Mouse (Mus musculus) CD4-positive helper T cell, adult 2 months (primary cell): ENCODE measurements around the gene Hoxa13.

ENCODE experiments used
- DNase-seq: peaks from one replicate; pipeline ENCODE4 v3.0.0-alpha.2; 2012; ENCODE audit warnings: low read depth, missing footprints, low spot score

The Hoxa13 gene

DNA sequence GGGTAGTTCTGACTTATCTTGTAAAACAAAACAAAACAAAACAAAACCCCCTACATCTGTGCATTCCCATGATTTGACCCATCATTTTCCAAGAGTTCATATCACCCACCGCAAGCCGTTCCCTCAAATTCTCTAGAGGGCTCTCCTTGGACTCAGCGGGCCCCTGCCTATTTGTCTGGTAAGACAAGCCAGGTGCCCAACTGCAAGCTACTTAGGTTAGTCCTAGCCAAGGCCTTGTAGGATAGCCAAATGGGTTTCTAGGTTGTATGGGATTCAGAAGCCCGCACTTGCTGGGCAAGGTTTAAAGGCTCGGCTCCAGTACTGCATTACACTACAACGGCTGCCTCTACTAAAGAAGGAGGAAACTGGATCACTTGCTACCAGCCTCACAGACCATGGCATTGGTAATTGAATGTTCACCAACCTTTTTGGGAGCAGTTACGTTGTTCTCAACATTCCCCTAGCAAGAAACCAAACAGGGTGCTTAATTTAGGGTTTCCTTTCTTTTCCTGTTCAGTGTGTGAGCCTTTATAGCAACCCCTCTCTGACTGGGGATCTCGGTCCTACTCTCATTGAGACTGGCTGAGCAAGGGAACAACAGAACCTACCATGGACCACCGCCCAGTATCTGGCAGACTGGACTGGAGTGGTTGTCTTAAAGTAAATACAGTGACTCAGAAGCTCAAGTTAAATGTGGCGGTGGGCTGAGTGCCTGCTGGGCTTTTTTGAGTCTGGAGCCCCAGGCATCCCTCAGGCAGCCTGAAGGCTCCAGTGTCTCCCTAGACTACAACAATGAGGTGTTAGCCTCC is 23.1 kb downstream of the Hoxa13 start:
- DNase-seq = no peak

DNA sequence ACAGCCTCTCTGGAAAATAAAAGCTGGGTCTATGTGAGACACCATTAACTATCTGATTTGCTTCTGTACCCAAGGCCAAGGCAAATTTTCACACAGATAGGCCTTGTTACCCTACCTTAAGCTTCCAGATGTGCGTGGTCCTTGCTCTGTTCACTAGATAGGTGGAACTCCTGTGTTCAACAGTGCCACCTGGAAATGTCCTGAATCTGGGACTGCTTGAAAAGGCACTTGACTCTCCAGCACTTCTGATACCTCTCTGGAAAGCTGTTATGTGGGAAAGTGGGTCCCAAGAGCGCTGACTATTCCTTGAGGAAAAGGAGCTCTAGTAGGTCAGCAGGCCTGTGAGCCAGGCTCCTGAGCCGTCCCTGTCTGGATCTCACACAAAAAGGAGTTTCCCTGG is 23.9 kb downstream of the Hoxa13 start:
- no peak for DNase-seq

DNA sequence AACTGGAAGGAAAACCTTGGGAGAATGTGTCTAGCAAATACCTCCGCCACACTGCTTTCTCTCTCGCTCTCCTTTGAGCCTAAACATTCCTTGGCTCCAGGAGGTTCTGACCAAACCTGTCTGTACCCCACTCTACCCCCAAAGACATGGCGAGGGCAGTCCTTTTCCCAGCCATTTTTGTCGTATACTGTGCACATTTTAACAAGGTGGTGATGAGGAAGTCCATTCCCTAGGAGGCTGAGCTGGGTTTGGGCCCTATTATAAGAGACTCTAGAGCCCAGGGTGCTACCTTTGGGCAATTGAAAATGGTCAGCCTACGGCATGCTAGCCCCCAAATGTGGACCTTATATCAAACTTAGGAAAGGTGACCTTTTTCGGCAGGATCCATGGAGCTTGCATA is 24.8 kb downstream of the Hoxa13 start:
- no peak for DNase-seq

DNA sequence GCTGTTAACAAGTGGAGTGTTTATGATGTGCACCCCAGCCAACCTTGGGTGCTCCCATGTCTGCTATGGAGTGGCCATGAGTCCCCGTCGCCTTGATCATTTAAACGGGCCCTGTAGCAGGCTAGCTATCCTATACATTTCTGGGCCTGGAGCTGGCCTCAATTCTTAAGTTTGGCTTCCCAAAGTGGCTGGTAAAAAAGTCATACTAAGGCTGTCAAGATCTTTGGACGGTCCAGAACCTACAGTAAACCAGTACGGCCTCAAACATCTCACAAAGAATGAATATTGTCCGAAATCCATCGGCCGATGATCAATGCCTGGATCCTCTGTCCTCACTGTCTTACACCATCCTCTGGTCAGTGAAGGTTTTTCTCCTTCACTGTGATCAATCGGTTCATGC is 25.4 kb downstream of the Hoxa13 start:
- no peak for DNase-seq

DNA sequence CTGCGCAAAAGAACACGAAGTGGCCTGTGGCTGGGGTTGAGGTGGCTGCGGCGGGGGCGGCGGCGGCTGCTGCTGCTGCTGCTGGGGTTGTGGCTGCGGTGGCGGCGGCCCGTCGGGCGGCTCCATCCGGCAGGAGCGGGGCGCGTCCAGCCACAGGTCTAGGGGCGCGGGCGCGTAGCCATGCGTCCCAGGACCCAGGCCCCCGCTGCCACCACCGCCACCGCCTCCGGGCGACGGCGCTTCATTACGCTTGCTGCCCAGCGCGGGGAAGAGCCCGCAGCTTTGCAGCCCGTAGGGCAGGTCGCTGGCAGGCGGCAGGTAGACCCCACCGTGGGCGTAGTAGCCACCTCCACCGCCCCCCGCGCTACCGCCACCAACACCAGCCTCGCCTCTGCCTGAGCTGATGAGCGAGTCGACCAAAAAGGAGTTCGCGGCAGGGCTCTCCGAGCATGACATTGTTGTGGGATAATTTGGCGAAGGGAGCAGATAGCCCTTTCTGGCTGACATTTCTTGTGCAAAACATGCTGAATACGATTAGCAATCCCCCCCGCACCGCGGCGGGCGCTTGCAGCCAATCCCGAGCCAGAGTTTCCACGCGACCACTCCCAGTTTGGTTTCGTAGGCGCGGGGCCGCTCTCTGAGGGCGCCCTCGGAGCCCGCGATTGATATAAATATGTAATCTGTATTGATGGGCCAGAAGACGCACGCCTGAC is 26.1 kb downstream of the Hoxa13 start:
- no peak for DNase-seq

DNA sequence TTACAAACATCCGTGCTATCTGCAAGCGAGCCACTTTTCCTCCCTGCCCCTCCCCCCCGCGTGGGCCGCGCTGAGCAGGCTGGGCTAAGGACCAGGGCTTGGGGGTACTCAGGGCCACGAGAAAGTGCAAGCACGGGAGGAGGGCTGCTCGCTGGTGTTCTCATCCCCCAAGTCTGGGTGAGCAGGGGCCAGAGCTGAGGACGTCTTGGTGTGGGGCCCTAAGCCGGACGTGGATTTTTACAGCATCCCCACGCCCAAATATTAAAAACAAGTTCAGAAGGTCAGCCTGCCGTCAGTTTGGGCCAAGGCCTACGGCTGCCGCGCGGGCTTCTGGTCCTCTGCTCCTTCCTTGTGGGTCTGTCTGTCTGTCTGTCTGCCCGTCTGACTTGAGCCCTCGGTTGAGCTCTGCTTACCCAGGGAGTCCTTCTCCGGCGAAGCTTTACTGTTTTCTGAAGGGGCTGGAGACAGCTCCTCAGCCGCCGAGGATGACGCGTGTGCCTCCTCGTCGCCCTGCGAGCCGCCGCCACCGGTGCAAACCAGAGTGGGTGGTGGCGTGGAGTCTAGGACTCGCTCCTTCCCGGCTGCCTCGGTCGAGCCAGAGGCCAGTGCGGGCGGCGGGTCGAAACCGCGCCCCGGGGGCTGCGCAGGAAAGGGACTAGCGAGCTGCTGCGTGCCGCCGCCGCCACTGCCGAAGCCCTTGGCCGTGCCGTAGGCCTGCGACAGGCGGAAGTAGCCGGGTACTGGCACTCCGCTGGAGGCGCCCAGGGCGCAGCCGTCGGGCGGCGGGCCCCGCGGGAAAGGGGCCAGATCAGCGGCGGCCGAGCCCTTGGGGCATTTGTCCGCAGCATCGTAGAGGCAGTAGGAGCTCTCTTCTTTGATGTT is 26.9 kb downstream of the Hoxa13 start:
- DNase-seq = no peak

DNA sequence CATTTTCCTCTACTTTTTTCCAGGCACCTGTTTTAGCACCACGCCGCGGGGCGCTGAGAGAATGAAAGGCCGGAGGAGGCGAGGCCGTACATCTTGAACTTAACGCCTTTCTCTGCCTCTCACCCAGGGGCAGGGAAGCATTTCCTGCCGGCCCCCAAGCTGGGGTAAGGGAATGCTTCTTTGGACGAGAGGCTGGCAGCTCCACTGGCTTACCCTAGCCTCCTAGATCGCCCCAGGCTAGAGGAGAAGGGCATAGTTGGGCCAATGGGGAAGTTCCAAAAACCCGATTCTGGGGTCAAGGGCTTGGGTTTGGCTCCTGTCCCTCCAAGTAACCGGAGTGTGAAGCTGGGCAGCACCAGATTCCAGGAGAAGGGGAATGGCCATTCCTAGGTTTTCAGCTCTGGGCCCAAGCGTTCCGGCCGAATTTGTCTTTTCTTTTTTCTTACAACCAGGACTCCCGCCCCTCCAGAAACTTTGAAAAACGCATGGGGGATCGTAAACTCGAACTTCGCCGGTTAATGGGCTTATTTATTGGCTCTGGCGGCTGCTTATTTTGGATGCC is 27.6 kb downstream of the Hoxa13 start:
- DNase-seq = no peak

DNA sequence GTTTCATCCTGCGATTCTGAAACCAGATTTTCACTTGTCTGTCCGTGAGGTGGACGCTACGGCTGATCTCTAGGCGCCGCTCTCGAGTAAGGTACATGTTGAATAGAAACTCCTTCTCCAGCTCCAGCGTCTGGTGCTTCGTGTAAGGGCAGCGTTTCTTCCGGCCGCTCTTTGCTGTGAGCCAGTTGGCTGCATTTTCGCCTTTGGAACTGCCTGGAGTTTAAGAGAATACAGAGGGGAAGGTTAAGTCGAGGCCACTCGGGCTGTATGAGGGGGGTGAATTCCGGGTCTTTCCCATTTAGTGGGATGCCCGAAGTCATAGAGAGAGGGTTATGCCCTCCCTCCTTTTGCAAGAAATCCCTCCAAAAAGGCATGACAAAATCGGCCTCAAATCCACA is 28.1 kb downstream of the Hoxa13 start:
- no peak for DNase-seq

DNA sequence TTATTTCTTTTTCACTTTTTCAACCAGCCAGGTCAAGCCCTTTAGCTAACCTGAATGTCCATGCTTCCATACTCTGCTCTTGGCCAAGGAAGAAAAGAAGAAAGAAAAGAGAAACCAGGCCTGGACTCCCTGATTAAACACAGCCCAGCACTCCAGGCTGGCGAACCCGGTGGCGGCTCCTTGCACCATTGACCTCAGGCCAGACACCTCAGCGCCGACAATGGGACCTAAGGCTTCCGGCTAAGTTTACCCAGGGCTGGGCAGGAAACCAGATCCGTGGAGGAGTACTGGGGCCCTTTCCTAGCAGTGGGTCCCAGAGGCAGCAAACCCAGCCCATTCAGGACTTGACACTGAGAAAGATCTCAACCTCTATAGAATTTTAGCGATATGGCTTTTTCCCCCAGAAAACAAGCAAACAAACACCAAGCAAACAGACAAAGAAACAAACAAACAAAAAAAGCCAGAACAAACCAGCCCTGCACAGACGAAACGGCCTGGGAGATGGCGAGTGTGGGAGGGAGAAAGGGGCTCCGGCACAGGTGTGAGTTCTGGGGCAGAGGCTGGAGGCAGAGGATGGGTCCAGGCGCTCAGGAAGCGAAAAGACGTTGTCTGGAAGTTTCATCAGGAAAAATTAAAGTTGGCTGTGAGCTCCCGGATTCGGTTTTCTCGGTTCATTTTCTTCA is 28.7 kb downstream of the Hoxa13 start:
- DNase-seq = no peak

DNA sequence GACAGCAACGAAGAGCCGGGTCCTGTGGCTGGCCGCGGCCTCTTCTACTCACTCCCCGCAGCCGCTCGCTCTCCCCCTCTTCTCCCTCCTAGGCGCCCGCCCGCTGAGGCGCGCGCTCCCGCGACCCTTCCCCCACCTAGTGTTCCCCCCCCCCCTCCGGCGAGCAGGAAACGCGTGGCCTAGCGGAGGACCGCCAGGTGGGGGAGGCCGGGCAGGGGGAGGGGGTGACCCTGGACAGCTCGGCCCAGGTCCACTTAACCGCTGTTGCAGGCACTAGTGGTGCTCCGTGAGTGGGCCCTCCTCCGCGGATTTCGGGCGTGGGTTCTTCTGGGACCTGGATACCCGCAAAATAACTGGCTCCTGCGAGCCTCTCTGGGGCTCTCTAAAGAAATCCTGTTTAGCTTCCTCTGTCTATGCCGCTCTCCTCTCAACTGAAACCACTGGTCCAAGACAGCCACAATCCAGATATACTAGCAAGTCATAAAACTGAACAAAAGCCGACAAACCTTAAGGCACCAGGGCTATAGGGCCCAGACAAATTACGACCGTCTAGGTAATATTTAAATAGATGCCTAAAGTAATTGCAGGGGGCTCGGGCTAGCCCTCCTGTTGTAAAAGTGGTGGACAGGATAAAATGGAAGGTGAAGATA is 30.0 kb downstream of the Hoxa13 start, which contains the start of gene Hoxa9:
Gene Hoxa9 (minus strand): TSS at position 574 of the 650 bp plus-strand sequence.
- no peak for DNase-seq

DNA sequence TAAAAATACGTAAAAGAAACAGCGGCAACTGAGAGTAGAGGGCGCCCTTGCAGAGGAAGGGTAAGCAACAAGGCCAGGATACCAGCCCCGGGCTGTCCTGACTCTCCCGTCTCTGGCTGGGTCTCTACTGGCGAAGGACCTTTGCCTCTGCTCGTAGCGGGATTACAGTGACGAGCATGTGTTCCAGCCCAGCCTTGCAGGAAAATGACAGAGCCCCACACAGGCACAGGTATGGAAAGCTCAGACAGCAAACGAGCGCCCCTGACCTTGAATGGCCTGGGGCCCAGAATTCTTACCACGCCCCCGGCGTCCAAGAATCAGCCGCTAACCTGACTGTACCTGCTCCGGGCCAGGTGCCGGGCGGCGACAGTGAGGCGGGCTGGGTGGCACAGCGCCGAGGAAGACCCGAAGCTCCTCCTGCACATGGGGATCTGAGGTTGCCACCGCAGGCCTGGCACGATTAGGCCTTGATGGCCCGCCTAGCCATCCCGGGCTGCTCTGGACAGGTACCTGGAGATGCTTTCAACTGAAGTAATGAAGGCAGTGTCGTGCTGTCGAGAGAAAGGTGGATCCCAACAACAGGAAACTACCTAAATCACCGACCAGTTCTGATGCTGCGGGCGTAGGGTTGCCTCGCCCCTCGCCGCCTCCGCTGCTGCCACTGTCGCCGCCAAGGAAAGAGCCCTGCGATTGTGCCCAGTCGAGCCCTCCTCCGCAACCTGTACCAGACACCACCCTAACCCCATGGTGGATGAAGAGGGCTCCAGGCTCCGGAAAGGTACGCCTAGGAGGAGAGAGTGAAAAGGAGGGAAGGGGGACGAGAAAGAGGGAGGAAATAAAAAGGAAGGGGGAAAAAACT is 30.9 kb downstream of the Hoxa13 start:
- peak; percentile 26 for DNase-seq

DNA sequence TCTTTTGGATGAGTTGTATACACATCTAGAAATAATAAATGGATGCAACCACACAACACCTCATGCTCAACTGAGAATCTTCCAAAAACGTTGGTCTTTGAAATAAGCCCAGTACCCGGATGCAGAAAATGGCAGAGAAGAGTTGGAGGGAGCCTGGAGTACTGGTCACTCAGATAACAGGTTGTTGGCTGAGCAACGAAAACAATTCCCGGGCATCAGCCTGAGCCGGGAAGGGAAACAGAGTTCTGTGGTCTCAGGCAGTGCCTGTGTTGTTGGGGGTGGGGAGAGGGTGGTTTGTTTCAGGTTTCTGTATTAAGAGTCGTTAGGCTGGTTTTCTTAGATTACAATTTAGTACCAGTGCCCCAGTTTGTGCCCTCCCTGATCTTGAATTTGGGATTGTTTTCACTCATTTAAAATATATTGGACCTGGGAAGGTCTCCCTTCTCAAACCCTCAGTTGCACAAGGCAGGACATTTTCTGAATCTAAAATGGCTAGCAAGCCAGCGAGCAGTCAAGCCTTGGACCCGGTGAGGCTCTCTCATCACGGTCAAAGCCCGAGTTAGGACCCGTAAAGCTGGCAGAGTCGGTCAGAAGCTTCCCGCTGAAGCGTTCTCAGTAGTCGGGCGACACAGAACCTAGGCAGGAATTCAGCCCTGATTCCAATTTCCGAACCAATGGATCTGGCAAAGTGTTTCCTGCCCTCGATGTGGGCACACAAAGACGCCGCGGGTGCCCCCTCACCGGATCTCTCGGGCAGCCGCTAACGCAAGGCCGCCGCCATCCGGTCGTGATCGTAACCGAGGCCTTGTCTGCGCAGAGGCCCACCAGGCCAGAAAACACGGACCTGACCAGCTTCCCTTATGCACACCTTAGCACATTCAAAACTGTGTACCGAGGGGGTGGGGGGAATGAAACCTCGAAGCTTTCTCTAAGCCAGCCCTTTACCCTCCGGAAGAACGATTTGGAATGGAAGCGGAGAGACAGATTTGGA is 31.9 kb downstream of the Hoxa13 start:
- no peak for DNase-seq

DNA sequence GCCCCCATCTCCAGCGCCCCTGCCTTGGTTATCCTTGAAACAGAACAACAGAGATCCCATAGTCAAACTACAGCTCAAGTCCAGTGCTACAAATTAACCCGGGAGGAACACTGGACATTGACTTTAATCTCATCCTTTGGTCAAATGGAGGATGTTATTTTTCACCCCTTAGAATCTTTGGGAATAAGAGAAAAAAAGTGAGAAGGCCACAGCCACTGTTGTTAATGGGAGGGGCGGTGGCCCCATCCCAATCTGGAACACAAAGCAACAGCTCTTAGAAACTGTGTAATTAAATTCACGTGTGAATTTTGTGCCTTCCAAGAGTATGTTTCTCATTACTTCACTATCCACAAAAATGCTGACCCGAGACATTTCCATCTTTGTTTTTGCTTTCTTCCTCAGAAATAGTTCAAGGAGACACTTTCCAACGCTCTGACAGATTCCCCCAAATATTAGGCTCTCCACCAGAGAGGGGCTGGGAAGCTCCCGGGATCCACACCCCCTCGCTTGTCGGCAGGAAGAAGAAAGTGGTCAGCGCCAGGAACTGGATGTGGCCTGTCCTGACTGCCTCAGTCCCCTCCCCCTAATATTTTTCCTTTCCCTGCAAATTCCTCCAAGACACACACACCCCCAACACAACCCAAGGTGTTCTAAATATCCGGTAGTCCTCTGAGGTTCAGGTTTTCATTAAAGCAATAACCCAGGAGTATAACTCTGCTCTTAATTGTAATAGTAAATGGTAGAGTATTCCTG is 33.0 kb downstream of the Hoxa13 start:
- DNase-seq = no peak

DNA sequence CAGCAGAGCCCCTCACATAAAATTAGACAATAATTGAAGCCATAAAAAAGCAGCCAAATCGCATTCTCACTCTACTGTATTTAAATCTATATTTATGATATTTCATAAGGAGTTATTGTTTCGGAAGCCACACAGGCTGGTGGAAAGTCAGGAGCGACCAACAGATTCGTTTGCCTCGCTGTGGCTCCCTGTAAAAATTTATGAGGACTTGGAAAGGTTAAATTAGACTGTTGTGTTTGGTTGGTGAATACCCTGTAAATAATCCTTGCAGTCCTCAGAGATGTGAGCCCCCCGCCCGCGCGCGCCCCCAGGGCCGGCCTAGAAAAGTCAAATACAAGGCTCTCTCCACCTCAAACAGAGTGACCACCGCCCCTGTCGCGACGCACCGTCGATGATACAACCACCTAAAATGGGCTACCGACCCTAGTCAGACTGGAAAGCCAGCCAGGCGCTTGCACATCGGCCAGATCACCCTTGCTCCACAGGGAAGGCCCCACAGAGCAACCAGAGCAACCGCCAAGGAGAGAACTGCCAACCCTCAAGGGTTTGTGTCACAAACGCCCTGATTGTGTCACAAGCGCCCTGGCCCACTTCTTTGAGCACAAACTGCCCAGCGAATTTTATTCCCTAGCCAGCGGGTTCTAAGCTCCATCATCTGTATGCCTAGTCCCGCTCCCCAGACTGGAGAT is 34.0 kb downstream of the Hoxa13 start:
- DNase-seq = no peak

DNA sequence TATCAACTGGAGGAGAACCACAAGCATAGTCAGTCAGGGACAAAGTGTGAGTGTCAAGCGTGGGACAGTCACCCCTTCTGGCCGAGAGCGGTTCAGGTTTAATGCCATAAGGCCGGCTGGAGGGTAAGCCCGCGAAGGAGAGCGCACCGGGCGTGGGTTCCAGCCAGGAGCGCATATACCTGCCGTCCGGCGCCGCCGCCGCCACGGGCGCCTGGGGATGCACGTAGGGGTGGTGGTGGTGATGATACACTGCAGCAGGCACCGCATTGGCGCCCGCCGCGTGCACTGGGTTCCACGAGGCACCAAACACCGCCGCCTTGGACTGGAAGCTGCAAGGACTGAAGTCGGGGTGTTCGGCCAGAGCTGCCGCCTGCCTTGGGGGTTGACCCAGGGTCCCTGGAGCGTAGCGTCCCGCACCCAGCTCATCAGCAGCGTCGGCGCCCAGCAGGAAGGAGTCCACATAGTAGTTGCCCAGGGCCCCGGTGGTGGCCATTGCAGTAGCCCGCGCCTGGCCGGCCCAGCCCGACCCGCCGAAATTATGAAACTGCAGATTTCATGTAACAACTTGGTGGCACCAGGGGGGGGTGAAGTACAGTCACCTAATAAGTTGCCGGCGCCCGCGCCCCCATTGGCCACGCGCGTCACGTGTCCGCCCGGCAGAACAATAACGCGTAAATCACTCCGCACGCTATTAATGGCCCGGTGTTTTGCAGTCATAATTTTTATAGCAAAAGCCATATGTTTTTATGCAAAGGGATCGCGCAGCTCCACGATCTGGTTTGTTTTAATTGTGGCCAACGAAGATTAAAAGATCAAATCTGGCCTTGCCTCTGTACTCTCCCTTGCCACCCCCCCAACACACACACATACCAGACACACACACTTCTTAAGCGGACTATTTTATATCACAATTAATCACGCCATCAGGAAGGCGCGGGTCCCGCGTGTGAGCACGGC is 34.8 kb downstream of the Hoxa13 start:
- no peak for DNase-seq
